Mouse (Mus musculus): ENCODE results near the gene Zfp809.
"Not testable (repeated sequence)": the region's sequence is repeated elsewhere in the genome, so short reads cannot be mapped to it uniquely, and the experiment has no call there.

The Zfp809 gene

GRCm38 (mm10) chr9:22225581-22226388 is at the start of gene Zfp809:
Gene Zfp809, plus strand, starts transcription at chr9:22225714.
- DNase-seq: peak; percentile 99 to 100

DNA sequence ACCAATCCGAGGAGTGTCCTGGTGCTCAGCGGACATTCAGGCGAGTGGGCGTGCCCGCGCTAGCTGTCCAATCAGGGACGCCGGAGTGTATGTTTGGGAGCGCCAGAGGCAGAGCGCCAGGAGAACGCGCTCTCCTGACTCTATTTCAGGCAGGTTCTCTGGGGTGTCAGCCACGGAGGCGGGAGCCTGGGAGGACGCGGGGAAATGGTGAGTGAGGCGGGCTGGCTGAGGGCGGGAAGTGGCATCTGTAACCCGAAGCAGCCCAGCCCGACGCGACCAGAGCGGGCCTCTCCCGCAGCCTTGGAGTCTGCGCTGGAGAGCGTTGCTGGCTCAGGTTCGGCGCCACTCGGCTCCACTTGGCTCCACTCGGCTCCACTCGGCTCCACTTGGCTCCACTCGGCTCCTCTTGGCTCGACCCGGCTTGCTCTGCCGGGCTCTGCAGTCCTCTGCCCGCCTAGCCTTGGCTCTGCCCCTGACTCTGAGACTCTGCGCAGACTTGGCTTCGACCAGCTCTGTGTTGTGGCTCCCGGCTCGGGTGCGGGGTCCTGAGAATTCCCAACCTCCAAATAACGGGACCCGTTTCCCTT is 37.4 kb upstream of the Zfp809 start, which contains the start of gene Zfp872:
Gene Zfp872 (plus strand): TSS at position 66 of the 587 bp plus-strand sequence.
- DNase-seq: peak; percentile 62 to 67

DNA sequence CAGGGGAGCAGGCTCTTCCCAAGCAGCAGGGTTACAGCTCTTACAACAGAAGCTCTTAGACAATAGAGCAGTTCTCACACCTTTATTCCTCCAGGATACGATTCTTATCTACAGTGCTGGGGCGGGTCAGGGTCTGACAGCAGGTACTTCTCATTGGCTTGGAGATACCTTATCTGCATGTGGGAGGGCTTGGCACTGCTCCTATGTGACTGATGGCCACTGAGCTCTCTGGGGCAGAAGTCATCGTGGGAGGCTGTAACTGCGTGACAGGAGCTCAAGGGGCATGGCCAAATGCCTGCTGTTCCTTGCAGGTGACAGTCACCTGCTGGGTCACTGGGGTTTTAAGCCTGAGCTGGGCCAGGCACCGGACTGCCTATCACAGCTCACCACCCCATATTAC is 29.1 kb upstream of the Zfp809 start:
- DNase-seq: peak in 1 of 2 experiments; percentile 33

GRCm38 (mm10) chr9:22213785-22214194 is 11.7 kb upstream of the Zfp809 start:
- DNase-seq: peak; percentile 58 to 80

DNA sequence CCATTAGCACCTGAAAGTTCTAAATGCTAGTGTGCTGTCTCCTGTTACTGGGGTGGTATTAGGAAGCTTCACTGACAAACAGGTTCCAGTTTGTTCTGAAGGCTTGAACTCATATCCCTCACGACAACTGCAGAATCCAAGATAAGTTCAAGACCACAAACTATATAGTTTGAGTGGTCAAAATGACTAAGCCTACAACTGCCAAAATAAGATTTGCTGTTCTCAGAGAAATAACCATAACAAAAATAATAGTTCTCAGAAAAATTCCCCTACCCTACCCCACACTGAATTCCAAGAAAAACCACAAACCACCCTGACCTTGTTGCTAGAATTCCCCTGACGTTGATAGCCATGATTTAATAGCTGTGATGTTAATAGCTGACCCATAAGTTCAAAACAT is 11.0 kb upstream of the Zfp809 start:
- DNase-seq: no peak

GRCm38 (mm10) chr9:22216705-22217104 is 8.8 kb upstream of the Zfp809 start:
- no peak for DNase-seq

- DNase-seq: peak; percentile 55 to 80
These were observed 7.5 kb upstream of the Zfp809 start for GRCm38 (mm10) chr9:22217858-22218493.

- DNase-seq: no peak
These were observed 1.4 kb upstream of the Zfp809 start for GRCm38 (mm10) chr9:22224066-22224465.

DNA sequence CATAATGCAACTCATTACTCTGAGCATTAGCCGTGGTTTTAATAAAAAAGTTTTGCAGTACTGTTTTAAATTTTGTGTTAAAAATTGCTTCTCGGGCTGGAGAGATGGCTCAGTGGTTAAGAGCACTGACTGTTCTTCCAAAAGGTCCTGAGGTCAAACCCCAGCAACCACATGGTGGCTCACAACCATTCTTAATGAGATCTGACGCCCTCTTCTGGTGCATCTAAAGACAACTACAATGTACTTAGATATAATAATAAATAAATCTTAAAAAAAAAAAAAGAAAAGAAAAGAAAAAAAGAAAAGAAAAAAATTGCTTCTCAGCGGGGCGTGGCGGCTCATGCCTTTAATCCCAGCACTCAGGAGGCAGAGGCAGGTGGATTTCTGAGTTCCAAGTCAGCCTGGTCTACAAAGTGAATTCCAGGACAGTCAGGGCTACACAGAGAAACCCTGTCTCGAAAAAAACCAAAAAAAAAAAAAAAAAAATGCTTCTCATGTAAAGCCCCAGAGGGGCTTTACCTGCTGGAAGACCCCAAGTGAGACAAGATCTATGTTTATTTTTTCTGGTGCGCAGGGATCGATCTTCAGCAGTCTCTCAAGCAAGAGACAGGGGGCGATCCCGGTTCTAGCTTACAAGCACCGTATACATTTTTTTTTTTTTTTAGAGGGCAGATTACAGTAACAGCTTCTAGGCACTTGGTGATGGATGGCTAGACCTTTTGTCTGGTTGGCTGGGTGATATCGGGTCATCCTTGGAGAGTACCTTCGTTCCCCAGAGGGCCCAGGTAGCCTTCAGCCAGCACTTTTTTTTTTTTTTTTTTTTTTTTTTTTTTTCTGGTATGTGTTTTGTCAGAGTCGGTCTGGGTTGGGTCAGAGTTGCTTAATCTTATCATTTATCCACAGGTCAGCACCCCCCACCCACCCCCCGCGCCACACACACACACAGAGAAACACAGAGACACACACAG is 694 bp upstream of the Zfp809 start:
- DNase-seq: peak in 1 of 2 experiments; percentile 25

DNA sequence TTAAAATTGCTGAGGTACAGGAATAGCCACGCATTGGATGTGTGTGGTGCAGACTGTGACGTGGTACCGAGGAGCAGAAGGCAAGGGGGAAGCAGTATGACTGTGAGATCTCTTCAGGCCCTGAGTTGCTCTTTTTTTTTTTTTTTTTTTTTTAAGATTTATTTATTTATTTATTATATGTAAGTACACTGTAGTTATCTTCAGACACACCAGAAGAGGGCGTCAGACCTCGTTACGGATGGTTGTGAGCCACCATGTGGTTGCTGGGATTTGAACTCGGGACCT is 817 bp downstream of the Zfp809 start:
- not testable (repeated sequence) for DNase-seq

GRCm38 (mm10) chr9:22226846-22227245 is 1.3 kb downstream of the Zfp809 start:
- peak; percentile 41 to 57 for DNase-seq

DNA sequence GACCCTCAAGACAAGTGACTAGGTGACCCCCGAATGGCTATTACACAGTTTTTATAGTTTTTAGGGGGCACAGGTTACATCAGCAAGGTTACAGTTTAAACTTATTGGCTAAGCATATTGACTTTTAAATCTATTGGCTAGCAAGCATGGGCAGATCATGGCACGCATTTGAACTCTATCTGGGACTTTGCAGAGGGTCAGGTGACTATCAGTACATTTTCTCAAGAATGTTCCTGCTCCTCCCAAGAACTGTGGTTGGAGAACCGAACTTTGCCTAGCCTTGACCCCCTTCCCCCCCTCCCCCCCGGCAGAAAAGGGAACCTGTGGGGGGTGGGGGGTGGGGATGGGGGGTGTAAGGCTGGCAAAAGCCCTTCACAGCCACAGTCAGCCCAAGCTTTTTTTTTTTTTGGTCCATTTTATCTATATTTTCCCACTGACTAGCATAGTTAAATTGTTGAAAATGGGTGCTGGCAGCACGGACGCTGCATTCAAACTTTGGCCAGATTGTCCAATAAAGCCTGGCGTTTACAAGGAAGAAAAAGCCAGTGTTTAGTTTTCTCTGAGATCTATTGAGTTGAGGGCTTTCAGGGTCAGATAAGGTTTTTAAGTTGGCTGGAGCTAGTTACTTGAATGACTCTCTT is 4.0 kb downstream of the Zfp809 start:
- DNase-seq: no peak

DNA sequence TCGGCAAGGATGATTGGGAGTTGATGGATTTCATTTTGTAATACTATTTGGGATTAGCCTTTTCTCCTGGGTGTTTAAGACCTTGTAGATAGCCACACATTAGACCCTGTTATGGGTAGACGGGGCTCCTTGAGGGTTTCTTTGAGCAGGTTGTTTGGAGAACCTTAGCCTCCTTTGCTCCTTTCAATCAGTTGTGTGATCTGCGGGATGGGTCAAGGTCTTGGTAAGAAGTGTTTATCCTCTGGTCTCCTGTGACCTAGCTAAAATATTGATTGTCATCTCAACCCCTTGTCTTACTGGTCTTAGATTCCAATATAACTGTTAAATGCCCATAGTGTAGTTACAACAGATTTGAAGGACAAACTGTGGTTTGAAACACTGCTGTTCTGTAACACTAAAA is 4.5 kb downstream of the Zfp809 start:
- no peak for DNase-seq

DNA sequence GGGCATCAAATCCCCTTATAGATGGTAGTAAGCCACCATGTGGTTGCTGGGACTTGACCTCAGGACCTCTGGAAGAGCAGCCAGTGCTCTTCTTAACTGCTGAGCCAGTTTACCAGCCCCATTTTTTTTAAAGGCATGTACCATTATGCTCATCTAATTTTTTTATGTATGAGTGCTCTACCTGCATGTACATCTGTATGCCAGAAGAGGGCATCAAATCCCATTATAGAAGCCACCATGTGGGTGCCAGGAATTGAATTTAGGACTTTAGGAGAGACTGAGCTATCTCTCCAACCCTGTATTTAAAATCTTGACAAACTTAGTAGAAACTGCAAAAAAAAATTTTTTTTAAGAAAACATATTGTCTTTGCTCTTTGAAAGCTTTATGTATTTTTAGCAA is 5.0 kb downstream of the Zfp809 start:
- DNase-seq: no peak

GRCm38 (mm10) chr9:22240001-22240400 is 14.5 kb downstream of the Zfp809 start:
- DNase-seq: no peak

DNA sequence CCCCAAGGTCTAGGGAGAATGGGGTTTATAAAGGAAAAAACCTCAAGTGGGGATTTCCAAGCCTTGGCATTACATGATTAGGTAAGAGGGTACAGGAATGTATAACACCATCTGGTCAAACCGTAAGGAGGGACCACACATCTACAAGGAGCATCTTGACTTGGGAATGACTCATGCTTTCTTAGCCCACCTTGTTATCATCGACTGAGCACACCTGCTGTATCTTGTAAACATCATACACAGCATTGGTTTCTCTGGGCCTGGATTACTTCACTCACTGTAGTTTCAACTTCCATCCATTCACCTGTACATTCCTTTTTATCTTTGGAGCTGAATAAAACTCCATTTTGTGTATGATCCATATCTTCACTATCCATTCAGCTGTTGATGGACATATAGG is 18.7 kb downstream of the Zfp809 start:
- DNase-seq: no peak

DNA sequence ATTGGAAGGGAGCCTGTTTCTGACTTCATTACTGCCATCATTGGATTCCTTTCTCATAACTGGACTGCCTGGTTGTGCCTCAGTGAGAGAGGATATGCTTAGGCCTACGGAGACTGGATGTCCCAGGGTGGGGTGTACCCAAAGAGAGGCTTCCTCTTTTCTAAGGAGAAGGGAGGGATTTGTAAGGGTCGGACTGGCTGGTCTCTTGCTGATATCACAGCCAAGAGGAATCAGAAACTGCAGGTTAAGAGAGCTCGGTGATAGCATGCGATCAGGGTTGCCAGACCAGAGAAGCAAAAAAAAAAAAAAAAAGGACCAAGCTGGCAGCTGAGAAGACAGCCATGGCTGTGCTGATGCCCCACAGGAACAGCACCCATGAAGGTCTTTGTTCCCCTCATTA is 31.1 kb downstream of the Zfp809 start:
- DNase-seq: no peak

DNA sequence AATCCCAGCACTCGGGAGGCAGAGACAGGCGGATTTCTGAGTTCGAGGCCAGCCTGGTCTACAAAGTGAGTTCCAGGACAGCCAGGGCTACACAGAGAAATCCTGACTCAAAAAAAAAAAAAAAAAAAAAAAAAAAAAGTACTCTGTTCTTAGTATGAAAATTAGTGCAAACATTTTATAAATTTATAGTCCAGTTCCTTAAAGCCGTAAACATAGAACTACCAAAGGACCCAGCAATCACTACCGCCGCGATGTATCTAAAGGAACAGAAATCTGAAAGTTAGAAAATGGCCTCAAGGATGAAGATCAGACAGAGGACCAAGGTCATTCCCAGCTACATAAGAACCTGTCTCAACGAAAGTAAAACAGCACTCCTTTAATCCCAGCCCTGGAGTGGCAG is 33.3 kb downstream of the Zfp809 start:
- DNase-seq: no peak

DNA sequence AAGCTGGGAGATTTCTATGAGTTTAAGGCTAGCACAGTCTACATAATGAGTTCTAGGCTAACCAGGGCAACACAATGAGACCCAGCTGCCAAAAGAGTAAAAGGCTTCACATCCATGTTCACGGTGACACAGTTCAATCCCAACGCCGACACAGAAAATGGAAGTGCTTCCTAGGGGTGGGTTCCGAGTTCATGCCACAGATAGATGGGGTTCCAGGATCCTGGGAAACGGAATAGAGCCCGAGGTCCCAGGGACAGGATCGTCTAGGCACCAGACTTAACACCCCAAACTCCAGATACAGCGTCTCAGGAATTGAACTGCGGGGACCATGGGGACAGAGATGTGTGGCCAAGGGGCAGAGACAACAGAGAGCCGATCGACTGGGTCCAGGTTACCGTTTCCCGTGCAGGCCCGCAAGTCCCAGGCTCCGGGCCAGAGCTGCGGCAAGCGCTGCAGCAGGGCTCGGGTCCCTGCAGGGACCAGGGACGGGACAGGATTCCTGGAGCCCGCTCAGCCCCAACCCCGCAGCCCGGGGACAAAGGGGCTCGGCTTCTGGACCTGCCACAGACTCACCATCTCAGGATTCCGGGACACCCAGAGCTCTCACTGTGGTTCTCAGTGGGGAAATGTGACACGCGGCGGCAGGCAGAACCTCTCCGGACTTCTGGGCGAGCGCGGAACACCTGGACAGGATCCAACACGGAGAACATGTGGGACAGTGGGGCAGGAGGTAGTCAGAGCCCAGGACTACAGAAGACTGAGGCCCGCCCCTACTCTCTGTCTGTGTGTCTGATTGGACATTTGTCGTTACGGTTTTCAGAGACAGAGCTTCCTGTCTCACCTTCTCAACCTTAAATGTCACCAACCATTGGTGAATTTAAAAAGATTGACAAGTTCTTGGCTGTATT is 33.9 kb downstream of the Zfp809 start, which contains the start of gene Zfp599:
Gene Zfp599 (minus strand): TSS at position 712 of the 908 bp plus-strand sequence.
- peak; percentile 71 to 79 for DNase-seq

DNA sequence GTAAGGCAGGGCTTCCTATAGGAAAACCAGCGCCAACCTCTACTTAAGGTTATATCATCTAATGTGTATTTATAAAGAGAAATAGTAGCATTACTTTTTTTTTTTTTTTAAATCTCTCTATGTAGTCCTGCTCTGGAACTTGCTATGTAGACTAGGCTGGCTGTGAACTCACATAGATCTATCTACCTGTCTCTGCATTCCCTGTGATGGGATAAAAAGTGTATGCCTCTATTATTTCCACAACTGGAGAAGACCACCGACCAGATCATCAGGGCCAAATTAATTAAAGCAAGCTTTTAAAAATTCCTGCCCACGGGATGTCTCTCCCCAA is 34.5 kb downstream of the Zfp809 start:
- DNase-seq: no peak

DNA sequence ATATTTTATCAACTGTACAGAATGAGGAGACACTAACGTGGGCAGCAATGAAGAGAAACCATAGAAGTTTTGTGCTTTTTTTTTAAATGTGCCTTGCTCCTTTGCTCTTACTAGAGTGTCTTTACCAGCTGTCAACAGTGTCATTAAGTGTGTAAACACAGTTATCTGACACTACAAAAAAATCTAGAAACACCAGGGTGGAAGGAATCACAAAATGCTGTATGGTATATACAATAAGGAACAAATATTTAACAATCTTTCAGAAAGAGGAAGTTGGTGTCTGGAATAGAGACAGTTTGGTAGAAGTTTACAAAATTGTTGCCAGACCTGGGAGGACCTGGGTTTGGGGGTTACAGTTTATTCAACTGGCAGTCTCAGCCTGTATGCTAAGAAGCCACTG is 36.1 kb downstream of the Zfp809 start:
- DNase-seq: no peak
